Mouse (Mus musculus) limb, embryonic 13.5 days (tissue): ENCODE data around the gene Pcmt1. TPM values are rescaled to one million over a fixed set of nuclear protein-coding genes. Genes with fewer than 3 reads are reported as not detected.
"Not testable (repeated sequence)": the region's sequence is repeated elsewhere in the genome, so short reads cannot be mapped to it uniquely, and the experiment has no call there.

ENCODE experiments used
- ATAC-seq: fragments of 200-750 bp; cut with Nextera tagmentation; 2 replicates; pipeline ENCODE4 v1.8.0; 2017; ENCODE audit warnings: low read depth, moderate number of reproducible peaks, moderate TSS enrichment; ENCODE audit not compliant: low FRiP score
- H3K27ac ChIP-seq: fragments of 300-500 bp; sonication (generic); 2 replicates; pipeline ENCODE4 v1.5.1; 2015; ENCODE audit warnings: inconsistent platforms, mild to moderate bottlenecking, moderate library complexity
- H3K27me3 ChIP-seq: fragments of 300-500 bp; sonication (generic); 2 replicates; pipeline ENCODE4 v1.6.1; 2015; ENCODE audit warnings: mild to moderate bottlenecking, inconsistent platforms
- H3K36me3 ChIP-seq: fragments of 300-500 bp; sonication (generic); 2 replicates; pipeline ENCODE4 v1.6.1; 2015; ENCODE audit warnings: inconsistent platforms, mild to moderate bottlenecking, moderate library complexity
- H3K4me1 ChIP-seq: fragments of 300-500 bp; sonication (generic); 2 replicates; pipeline ENCODE4 v1.6.1; 2015; ENCODE audit warnings: inconsistent platforms
- H3K4me2 ChIP-seq: fragments of 300-500 bp; sonication (generic); replicated peaks from 2 replicates; pipeline ENCODE4 v1.6.1; 2015; ENCODE audit warnings: inconsistent platforms, mild to moderate bottlenecking, moderate library complexity
- H3K4me3 ChIP-seq: fragments of 300-500 bp; sonication (generic); 2 replicates; pipeline ENCODE4 v1.5.1; 2015; ENCODE audit warnings: moderate library complexity, mild to moderate bottlenecking, inconsistent platforms
- H3K9ac ChIP-seq: fragments of 300-500 bp; sonication (generic); 2 replicates; pipeline ENCODE4 v1.6.1; 2015; ENCODE audit warnings: mild to moderate bottlenecking, inconsistent platforms
- H3K9me3 ChIP-seq: fragments of 300-500 bp; sonication (generic); 2 replicates; pipeline ENCODE4 v1.6.1; 2016; ENCODE audit warnings: inconsistent platforms
- WGBS: fragments of 180-500 bp; shearing (Covaris S2); methylation state at CpG from one replicate; pipeline ENCODE4 v1.1.7; 2015; 5-methylcytosine and 5-hydroxymethylcytosine counted together
- polyA plus RNA-seq: library from polyadenylated mRNA; unstranded; fragments of >200 nt; fragmentation: Nextera tagmentation; extraction: Ambion mirVana; gene quantifications from 2 replicates; pipeline ENCODE4 v1.2.1, GENCODE M21; 2015

Pcmt1 gene
- polyA plus RNA-seq, 1 experiment from 2014 or later: 125 TPM

DNA sequence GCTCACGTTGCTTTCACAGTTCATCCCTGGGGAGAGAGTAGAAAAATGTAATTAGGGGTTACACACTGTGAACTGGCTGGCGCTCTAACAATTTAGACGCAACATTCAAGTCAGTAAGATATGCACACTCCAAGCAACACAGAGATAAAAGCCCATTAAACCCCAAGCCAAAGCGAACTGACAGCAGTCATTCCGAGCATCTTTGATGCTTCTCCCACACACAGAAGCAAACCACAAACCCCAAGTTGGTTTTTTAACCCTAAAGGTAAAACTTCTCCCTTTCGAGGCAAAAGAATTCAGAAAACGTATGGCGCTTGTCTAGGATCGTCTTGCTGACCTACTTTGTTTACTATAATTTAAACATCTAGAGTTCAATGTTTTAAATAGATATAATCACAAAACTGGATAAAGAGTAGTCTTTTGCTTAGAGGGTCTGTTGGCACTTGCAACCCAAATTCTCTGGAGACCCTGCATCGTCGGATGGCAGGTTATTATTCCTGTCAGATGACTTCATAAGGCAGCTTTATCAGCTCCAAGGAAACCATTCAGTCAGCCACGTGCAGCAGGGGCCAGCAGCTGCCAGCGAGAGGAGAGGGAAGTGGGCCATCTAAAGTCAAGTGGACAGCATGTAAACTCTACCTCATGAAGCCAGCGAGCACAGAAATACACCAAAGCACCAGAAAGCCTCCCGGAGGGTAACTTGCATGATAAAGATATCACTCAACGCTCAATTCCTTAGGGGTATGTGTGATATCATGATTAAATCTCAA is 49.8 kb downstream of the Pcmt1 start:
- Histone ChIP-seq H3K36me3 (peaks cover 45% of the 10 kb centered on the region), H3K4me2 (no peak overlapping the region), H3K4me3 (no peak overlapping the region), H3K27me3 (no peaks in the 10 kb centered on the region), H3K9me3 (no peaks in the 10 kb centered on the region), H3K9ac (no peak overlapping the region), H3K27ac (no peak overlapping the region), H3K4me1 (no peaks in the 10 kb centered on the region)
- no peak for ATAC-seq
- 85% methylated on average over 16 of the region's 16 CpGs for WGBS

- Histone ChIP-seq H3K4me2 (no peak overlapping the region), H3K4me3 (no peak overlapping the region), H3K4me1 (no peaks in the 10 kb centered on the region), H3K27ac (no peak overlapping the region), H3K9me3 (no peaks in the 10 kb centered on the region), H3K36me3 (peaks cover 45% of the 10 kb centered on the region), H3K9ac (no peak overlapping the region), H3K27me3 (no peaks in the 10 kb centered on the region)
- 84% methylated on average over 5 of the region's 5 CpGs for WGBS
- ATAC-seq: no peak
Measured at GRCm38 (mm10) chr10:7630286-7630685, 50.6 kb downstream of the Pcmt1 start.

DNA sequence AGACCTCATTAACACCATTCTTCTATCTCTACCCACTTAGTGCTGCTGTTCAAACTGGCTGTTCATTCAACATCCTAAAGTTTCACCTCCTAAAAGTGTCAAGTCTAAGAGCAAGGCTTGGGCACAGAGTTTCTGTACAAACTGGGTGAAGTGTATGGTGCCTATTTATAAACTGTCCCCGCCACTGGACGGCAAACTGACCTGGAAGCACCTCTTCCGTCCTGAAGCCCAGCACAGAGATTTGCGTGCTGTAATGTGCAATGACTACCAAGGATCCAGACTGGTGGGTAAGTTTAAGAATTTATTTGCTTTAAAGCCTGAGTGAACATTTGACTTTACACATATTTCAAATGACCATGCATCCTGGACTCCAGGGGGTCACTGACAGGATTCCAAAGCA is 51.8 kb downstream of the Pcmt1 start:
- Histone ChIP-seq H3K9ac (no peak overlapping the region), H3K36me3 (peaks cover 45% of the 10 kb centered on the region), H3K9me3 (no peaks in the 10 kb centered on the region), H3K4me2 (no peak overlapping the region), H3K27me3 (no peaks in the 10 kb centered on the region), H3K4me3 (no peak overlapping the region), H3K27ac (no peak overlapping the region), H3K4me1 (no peaks in the 10 kb centered on the region)
- no peak for ATAC-seq
- WGBS: 91% methylated on average over 4 of the region's 4 CpGs

DNA sequence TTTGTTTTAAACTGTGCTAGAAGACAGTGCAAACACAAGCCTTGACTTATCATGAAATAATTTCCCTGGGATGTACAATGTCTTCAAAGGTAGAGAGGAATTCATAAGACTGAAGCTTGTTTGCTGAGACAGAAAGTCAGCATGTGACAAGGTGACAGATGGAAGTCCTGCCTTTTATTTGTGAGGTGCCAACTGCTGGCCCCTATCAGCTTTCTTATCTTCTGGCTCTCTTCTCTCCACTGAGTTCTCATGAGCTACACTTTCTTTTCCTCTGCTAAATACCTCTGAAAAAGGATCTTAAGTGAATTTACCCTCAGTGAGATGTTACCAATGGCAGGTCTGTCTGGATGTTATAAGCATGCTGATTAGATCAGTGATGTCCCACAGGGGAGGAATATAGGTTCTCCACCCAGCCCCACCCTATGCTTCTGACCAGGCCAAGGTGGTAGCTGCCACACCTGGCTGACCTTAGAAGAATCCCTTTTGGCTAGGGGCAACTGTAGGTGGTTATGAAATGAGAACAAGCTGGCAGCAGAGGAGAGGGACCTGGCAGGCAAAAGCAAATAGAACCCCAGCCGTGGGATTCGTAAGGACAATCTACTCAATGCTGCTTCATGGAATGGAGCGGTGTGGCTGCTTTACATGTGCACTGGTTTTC is 56.9 kb downstream of the Pcmt1 start:
- no peak overlapping the region for H3K9ac ChIP-seq
- no peak overlapping the region for H3K27ac ChIP-seq
- no peaks in the 10 kb centered on the region for H3K27me3 ChIP-seq
- no peaks in the 10 kb centered on the region for H3K9me3 ChIP-seq
- no peak overlapping the region for H3K4me3 ChIP-seq
- H3K36me3 ChIP-seq: peaks cover 11% of the 10 kb centered on the region
- ATAC-seq: no peak
- 90% methylated on average over 3 of the region's 3 CpGs for WGBS
- H3K4me1 ChIP-seq: no peaks in the 10 kb centered on the region
- no peak overlapping the region for H3K4me2 ChIP-seq

DNA sequence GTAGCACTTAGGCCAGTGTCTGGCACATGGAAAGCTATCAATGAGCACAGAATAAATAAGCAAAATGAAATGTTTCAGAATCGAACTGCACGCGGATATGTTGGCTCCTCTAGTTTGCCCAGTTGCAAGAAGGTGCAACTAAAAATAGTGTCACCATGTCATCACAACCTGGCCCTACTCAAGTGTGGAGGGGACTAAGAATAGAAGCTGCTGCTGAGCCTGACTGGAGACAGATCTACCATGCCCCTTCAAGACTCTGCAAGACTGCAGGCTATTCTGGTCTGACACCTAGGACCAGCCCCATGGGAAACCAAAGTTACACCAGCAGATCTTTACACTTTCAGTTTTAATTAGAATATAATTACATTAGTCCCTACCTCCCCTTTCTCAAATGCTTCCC is 58.6 kb downstream of the Pcmt1 start:
- Histone ChIP-seq H3K9ac (no peak overlapping the region), H3K4me1 (no peaks in the 10 kb centered on the region), H3K9me3 (no peaks in the 10 kb centered on the region), H3K27me3 (no peaks in the 10 kb centered on the region), H3K4me2 (no peak overlapping the region), H3K36me3 (peaks cover 4% of the 10 kb centered on the region), H3K27ac (no peak overlapping the region), H3K4me3 (no peak overlapping the region)
- WGBS: 91% methylated on average over 3 of the region's 3 CpGs
- ATAC-seq: no peak

DNA sequence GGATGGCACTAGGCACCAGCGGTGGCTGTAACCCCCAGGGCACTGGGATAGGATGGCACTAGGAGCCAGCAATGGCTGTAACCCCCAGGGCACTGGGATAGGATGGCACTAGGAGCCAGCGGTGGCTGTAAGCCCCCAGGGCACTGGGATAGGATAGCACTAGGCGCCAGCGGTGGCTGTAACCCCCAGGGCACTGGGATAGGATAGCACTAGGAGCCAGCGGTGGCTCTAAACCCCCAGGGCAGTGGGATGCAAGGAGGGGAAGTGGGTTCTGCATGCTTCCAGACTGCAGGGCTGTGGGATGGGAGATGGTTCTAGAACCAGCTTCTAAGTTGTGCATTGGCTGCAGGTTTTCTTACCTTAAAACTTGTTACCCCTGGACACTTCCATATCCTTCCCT is 60.2 kb downstream of the Pcmt1 start:
- no peak overlapping the region for H3K27ac ChIP-seq
- no peaks in the 10 kb centered on the region for H3K4me1 ChIP-seq
- no peaks in the 10 kb centered on the region for H3K9me3 ChIP-seq
- no peaks in the 10 kb centered on the region for H3K36me3 ChIP-seq
- H3K4me3 ChIP-seq: no peak overlapping the region
- no peaks in the 10 kb centered on the region for H3K27me3 ChIP-seq
- ATAC-seq: no peak
- WGBS: 75% methylated on average over 5 of the region's 5 CpGs
- H3K4me2 ChIP-seq: no peak overlapping the region
- no peak overlapping the region for H3K9ac ChIP-seq

GRCm38 (mm10) chr10:7619821-7620241 is 61.1 kb downstream of the Pcmt1 start:
- H3K27ac ChIP-seq: no peak overlapping the region
- H3K4me3 ChIP-seq: no peak overlapping the region
- H3K9me3 ChIP-seq: peaks cover 2% of the 10 kb centered on the region
- H3K4me1 ChIP-seq: no peaks in the 10 kb centered on the region
- H3K4me2 ChIP-seq: no peak overlapping the region
- no peak overlapping the region for H3K9ac ChIP-seq
- ATAC-seq: no peak
- no peaks in the 10 kb centered on the region for H3K36me3 ChIP-seq
- 93% methylated on average over 2 of the region's 5 CpGs for WGBS
- H3K27me3 ChIP-seq: no peaks in the 10 kb centered on the region

DNA sequence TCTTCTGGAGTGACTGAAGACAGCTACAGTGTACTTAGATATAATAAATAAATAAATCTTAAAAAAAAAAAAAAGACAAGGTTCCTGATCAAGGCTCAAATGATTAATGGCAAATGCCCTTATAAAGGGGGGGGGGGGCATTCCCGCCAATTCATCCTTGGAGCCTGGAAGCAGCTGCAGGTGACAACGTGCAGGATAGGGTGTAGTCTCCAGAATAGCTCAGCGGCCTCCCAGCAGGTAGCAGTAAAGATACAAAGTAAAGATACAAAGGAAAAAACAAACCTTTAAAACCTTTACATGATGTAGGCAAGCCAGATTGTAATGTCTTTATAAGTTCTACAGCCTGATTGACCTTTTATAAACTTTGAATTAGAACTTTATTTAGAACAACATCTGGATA is 63.4 kb downstream of the Pcmt1 start:
- not testable (repeated sequence) for H3K4me2 ChIP-seq, H3K27ac ChIP-seq, H3K27me3 ChIP-seq, H3K36me3 ChIP-seq, H3K4me1 ChIP-seq, ATAC-seq, H3K9me3 ChIP-seq, H3K4me3 ChIP-seq, H3K9ac ChIP-seq
- WGBS: 57% methylated on average over 3 of the region's 3 CpGs

- H3K36me3 ChIP-seq, H3K9ac ChIP-seq, H3K9me3 ChIP-seq, ATAC-seq, H3K27ac ChIP-seq, H3K27me3 ChIP-seq, H3K4me1 ChIP-seq, H3K4me2 ChIP-seq, H3K4me3 ChIP-seq: not testable (repeated sequence)
- 88% methylated on average over 10 of the region's 11 CpGs for WGBS
Measured at GRCm38 (mm10) chr10:7617146-7617545, 63.8 kb downstream of the Pcmt1 start.

GRCm38 (mm10) chr10:7614834-7615233 is 66.1 kb downstream of the Pcmt1 start:
- H3K9me3 ChIP-seq: peaks cover 5% of the 10 kb centered on the region
- H3K9ac ChIP-seq: no peak overlapping the region
- H3K4me3 ChIP-seq: no peak overlapping the region
- H3K36me3 ChIP-seq: no peaks in the 10 kb centered on the region
- no peak overlapping the region for H3K27ac ChIP-seq
- H3K4me2 ChIP-seq: no peak overlapping the region
- no peak for ATAC-seq
- no peaks in the 10 kb centered on the region for H3K27me3 ChIP-seq
- WGBS: 89% methylated on average over 8 of the region's 8 CpGs
- no peaks in the 10 kb centered on the region for H3K4me1 ChIP-seq

DNA sequence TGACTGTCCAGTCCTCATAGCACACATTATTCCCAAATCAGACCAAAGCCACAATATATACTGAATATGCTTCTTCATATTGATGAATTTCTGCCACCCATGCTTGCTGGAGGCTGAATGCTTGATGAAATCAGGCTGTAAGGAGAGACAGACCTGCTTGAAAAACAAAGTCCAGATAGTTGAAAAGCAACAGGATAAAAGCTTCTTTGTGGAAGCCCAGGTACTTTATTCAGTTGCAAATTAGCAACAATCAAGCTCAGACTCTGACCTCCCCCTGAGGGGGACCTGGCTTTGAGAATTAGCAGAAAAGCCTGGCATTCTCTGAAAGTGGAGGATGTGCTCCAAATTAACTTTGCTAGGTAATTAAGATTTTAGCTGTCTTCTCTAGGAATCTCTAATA is 68.7 kb downstream of the Pcmt1 start:
- H3K9ac ChIP-seq, H3K4me1 ChIP-seq, H3K4me3 ChIP-seq, H3K27me3 ChIP-seq, H3K9me3 ChIP-seq, ATAC-seq, H3K27ac ChIP-seq, H3K36me3 ChIP-seq, H3K4me2 ChIP-seq: not testable (repeated sequence)

DNA sequence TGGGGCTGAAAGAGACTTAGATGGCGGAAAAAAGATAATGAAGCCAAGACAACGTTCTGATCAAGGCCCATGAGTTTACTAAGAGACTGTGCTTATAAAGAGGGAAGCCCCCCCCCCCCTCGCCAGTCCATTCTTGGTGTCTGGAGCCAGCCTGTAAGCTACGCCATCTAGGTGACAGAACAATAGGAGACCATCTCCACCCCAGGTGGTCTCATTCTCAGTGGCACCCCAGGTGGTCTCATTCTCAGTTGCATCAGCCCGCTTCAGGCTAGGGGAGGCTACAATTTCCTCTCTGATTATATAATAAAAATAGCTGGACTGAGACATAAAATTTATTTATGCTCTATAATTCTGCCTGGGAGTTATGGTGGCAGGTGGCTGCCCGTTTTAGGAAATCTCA is 69.3 kb downstream of the Pcmt1 start:
- Histone ChIP-seq H3K27me3 (no peaks in the 10 kb centered on the region), H3K4me3 (no peak overlapping the region), H3K4me2 (no peak overlapping the region), H3K9ac (no peak overlapping the region), H3K9me3 (peaks cover 5% of the 10 kb centered on the region), H3K36me3 (no peaks in the 10 kb centered on the region), H3K4me1 (no peaks in the 10 kb centered on the region), H3K27ac (no peak overlapping the region)
- WGBS: 66% methylated on average over 6 of the region's 6 CpGs
- ATAC-seq: no peak

DNA sequence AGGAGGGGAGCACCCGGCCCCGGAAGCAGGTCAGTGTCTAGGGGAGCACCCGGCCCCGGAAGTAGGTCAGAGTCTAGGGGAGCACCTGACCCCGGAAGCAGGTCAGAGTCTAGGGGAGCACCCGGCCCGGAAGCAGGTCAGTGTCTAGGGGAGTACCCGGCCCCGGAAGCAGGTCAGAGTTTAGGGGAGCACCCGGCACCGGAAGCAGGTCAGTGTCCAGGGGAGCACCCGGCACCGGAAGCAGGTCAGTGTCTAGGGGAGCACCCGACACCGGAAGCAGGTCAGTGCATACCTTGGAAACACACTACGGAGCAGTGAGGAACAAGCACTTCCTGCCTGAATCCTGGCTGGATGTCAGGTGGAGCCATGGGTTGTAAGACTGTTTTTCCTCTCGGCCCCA is 72.3 kb downstream of the Pcmt1 start:
- Histone ChIP-seq H3K36me3 (no peaks in the 10 kb centered on the region), H3K27me3 (no peaks in the 10 kb centered on the region), H3K4me2 (no peak overlapping the region), H3K9me3 (no peaks in the 10 kb centered on the region), H3K4me3 (no peak overlapping the region), H3K27ac (no peak overlapping the region), H3K9ac (no peak overlapping the region), H3K4me1 (no peaks in the 10 kb centered on the region)
- WGBS: 90% methylated on average over 17 of the region's 17 CpGs
- no peak for ATAC-seq
